Mouse (Mus musculus) liver, postnatal 0 days (tissue): Measurements from ENCODE around the gene Esf1.

Source experiments
- CTCF ChIP-seq: sonication (generic); IDR thresholded peaks from 2 replicates; pipeline ENCODE4 v1.5.1; 2016; ENCODE audit warnings: antibody characterized with exemption, low read depth
- EP300 ChIP-seq: IDR thresholded peaks from 2 replicates; pipeline ENCODE4 v1.6.1; 2016; ENCODE audit warnings: antibody characterized with exemption, low read depth, mild to moderate bottlenecking

DNA sequence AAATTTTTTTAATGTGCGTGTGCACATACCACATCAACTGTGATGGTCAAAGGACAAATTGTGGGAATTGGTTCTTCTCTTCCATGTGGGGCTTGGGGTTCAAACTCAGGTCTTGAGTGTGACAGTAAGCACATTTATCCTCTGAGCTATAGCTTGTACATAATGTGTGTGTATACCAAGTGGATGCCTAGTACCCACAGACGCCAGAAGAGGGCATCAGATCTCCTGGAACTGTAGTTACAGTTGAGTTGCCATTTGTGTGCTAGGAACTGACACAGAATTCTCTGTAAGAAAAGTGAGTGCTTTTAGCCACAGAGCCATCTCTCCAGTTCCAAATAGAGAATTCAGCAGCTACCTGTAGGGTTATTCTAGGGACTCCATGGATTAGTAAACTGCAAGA lies 44.8 kb downstream of the Esf1 start:
- TF ChIP-seq CTCF (peak; percentile 36), EP300 (no peak)
